Mouse (Mus musculus) induced T-regulatory cell, adult 2 months (primary cell): Measurements from ENCODE around the gene Zfp428.
A peak's percentile ranks its signal among the peaks of the same experiment; 100 is the strongest.

Source experiments
- DNase-seq: peaks from one replicate; pipeline ENCODE4 v3.0.0-alpha.2; 2012; ENCODE audit warnings: low read depth

Gene Zfp428

GRCm38 (mm10) chr7:24506838-24507725 lies at the start of gene Zfp428:
Zfp428 (plus strand) TSS chr7:24507006.
- DNase-seq: peak; percentile 62

- DNase-seq: peak; percentile 91
Measured at GRCm38 (mm10) chr7:24457726-24458370, 49.0 kb upstream of the Zfp428 start.

GRCm38 (mm10) chr7:24459440-24459839 lies 47.4 kb upstream of the Zfp428 start:
- DNase-seq: no peak

GRCm38 (mm10) chr7:24459843-24460242 lies 47.0 kb upstream of the Zfp428 start:
- DNase-seq: no peak

GRCm38 (mm10) chr7:24461376-24462051 lies 45.3 kb upstream of the Zfp428 start:
- peak; percentile 51 for DNase-seq

GRCm38 (mm10) chr7:24462388-24463319 lies 44.2 kb upstream of the Zfp428 start, which contains the start of gene Plaur:
Plaur (plus strand) TSS chr7:24462484.
- no peak for DNase-seq

- DNase-seq: no peak
Measured at GRCm38 (mm10) chr7:24466835-24467234, 40.0 kb upstream of the Zfp428 start.

GRCm38 (mm10) chr7:24467886-24468285 lies 38.9 kb upstream of the Zfp428 start:
- no peak for DNase-seq

GRCm38 (mm10) chr7:24469126-24469525 lies 37.7 kb upstream of the Zfp428 start:
- DNase-seq: peak; percentile 67

- no peak for DNase-seq
Measured at GRCm38 (mm10) chr7:24470356-24470755, 36.5 kb upstream of the Zfp428 start.

- DNase-seq: peak; percentile 24
Measured at GRCm38 (mm10) chr7:24472442-24472841, 34.4 kb upstream of the Zfp428 start.

- peak; percentile 76 for DNase-seq
Measured at GRCm38 (mm10) chr7:24472937-24473336, 33.9 kb upstream of the Zfp428 start.

- peak; percentile 79 for DNase-seq
Measured at GRCm38 (mm10) chr7:24473913-24474529, 32.8 kb upstream of the Zfp428 start.

- no peak for DNase-seq
Measured at GRCm38 (mm10) chr7:24474811-24475506, 31.8 kb upstream of the Zfp428 start.

- DNase-seq: no peak
Measured at GRCm38 (mm10) chr7:24476338-24476737, 30.5 kb upstream of the Zfp428 start.

GRCm38 (mm10) chr7:24476856-24477255 lies 29.9 kb upstream of the Zfp428 start:
- DNase-seq: no peak

- DNase-seq: no peak
Measured at GRCm38 (mm10) chr7:24478911-24479310, 27.9 kb upstream of the Zfp428 start.

- DNase-seq: no peak
Measured at GRCm38 (mm10) chr7:24479685-24480084, 27.1 kb upstream of the Zfp428 start.

GRCm38 (mm10) chr7:24480121-24480941 lies 26.5 kb upstream of the Zfp428 start:
- no peak for DNase-seq
